Mouse (Mus musculus) adrenal gland, postnatal 4 days (tissue): ENCODE measurements around the gene Rnf103. TPM values are rescaled to one million over a fixed set of nuclear protein-coding genes. Genes with fewer than 3 reads are reported as not detected.

Source experiments
- DNase-seq, 2 experiments: peaks; one replicate each; pipeline ENCODE4 v3.0.0; 2021 to 2022; ENCODE audit warnings: low spot score in 2 of 2, mixed read lengths in 2 of 2
- total RNA-seq, 2 experiments: library from RNA; stranded (reverse); gene quantifications; 2 replicates each; pipeline ENCODE4 v1.2.3; 2021

The Rnf103 gene
- total RNA-seq, 2 experiments from 2014 or later, result 38.9 to 39.1 TPM

- no peak for DNase-seq
These were observed 5.7 kb upstream of the Rnf103 start for GRCm38 (mm10) chr6:71487966-71488365.

GRCm38 (mm10) chr6:71492136-71492535 is 1.6 kb upstream of the Rnf103 start:
- no peak for DNase-seq

- no peak for DNase-seq
These were observed 679 bp upstream of the Rnf103 start for GRCm38 (mm10) chr6:71492756-71493674.

- DNase-seq, result peak; percentile 26 to 29
These were observed 787 bp downstream of the Rnf103 start for GRCm38 (mm10) chr6:71494341-71495020.

GRCm38 (mm10) chr6:71500575-71500974 is 6.9 kb downstream of the Rnf103 start:
- no peak for DNase-seq

- no peak for DNase-seq
These were observed 9.3 kb downstream of the Rnf103 start for GRCm38 (mm10) chr6:71503001-71503400.

- DNase-seq, result no peak
These were observed 10.0 kb downstream of the Rnf103 start for GRCm38 (mm10) chr6:71503670-71504069.

- no peak for DNase-seq
These were observed 10.4 kb downstream of the Rnf103 start for GRCm38 (mm10) chr6:71504091-71504490.

GRCm38 (mm10) chr6:71505671-71506070 is 12.0 kb downstream of the Rnf103 start:
- no peak for DNase-seq

- no peak for DNase-seq
These were observed 25.8 kb downstream of the Rnf103 start for GRCm38 (mm10) chr6:71519476-71519875.

- no peak for DNase-seq
These were observed 31.9 kb downstream of the Rnf103 start for GRCm38 (mm10) chr6:71525556-71525955.

- no peak for DNase-seq
These were observed 33.4 kb downstream of the Rnf103 start for GRCm38 (mm10) chr6:71527056-71527455.

- DNase-seq, result no peak
These were observed 34.1 kb downstream of the Rnf103 start for GRCm38 (mm10) chr6:71527826-71528225.

- DNase-seq, result no peak
These were observed 36.5 kb downstream of the Rnf103 start for GRCm38 (mm10) chr6:71530176-71530575.

- DNase-seq, result no peak
These were observed 43.6 kb downstream of the Rnf103 start for GRCm38 (mm10) chr6:71537286-71537685.

- peak; percentile 96 to 97 for DNase-seq
These were observed 50.2 kb downstream of the Rnf103 start, which contains the start of gene Chmp3 for GRCm38 (mm10) chr6:71543686-71544499. Gene Chmp3 (plus strand): TSS chr6:71543797.

- no peak for DNase-seq
These were observed 61.8 kb downstream of the Rnf103 start for GRCm38 (mm10) chr6:71555507-71555951.

GRCm38 (mm10) chr6:71556826-71557225 is 63.1 kb downstream of the Rnf103 start:
- no peak for DNase-seq
